Mouse (Mus musculus): Measurements from ENCODE around the gene 1700001C19Rik. TPM values are rescaled to one million over a fixed set of nuclear protein-coding genes. Genes with fewer than 3 reads are reported as not detected.
A peak's percentile ranks its signal among the peaks of the same experiment; 100 is the strongest.

Gene 1700001C19Rik
- total and polyA plus RNA-seq, 3 experiments, result 0.76 TPM; not detected in 2

DNA sequence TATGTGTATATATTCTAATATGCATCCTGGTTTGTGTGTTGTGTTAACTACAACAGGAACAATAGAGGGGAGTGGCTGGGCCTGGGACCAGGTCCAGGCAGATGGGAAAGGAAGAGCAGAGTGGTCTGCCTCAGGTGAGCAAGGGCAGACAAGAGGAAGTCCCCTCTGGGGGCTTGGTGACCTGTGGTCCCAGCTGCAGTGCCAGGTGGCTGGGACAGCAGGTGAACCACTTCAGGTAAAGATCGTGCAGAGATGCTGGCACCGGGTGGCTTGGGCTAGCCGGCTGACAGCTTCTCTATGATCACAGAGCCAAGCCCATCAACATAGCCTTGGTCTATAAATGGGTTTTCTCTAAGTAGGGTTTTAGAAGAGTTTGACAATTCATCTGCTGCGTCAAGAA is 32.9 kb upstream of the 1700001C19Rik start:
- WGBS, result 84% methylated on average over 4 of the region's 4 CpGs
- H3K27ac ChIP-seq, result no peak overlapping the region
- no peaks in the 10 kb centered on the region for H3K36me3 ChIP-seq (ENCODE audit: control insufficient read depth, insufficient read depth, low read length)
- intact Hi-C loops (cut with DNase I), result no loop called here
- no peak for TF ChIP-seq POLR2A (IDR thresholded peaks at IDR 0.05; ENCODE audit: insufficient read depth, low read depth, low read length)
- TF ChIP-seq EP300 (IDR thresholded peaks at IDR 0.05; ENCODE audit: insufficient read depth, low read depth, low read length), result no peak
- TF ChIP-seq CTCF (IDR thresholded peaks at IDR 0.05), result no peak
- H3K9ac ChIP-seq (ENCODE audit: low read depth, low read length), result no peak overlapping the region
- DNase-seq, result no peak
- H3K4me3 ChIP-seq, result no peak overlapping the region
- no peaks in the 10 kb centered on the region for H3K79me2 ChIP-seq (replicated peaks; ENCODE audit: control insufficient read depth, insufficient read depth, low read length)
- peaks cover 2% of the 10 kb centered on the region; the same call in 1 of the 2 replicates for H3K27me3 ChIP-seq (ENCODE audit: control insufficient read depth, insufficient read depth, low read length)
- no peaks in the 10 kb centered on the region for H3K4me1 ChIP-seq (ENCODE audit: control insufficient read depth, insufficient read depth, low read length)

GRCm38 (mm10) chr17:47469642-47470041 is 32.5 kb upstream of the 1700001C19Rik start:
- no peak for DNase-seq
- H3K4me1 ChIP-seq (ENCODE audit: control insufficient read depth, insufficient read depth, low read length), result no peaks in the 10 kb centered on the region
- no peak overlapping the region for H3K4me3 ChIP-seq
- H3K27ac ChIP-seq, result no peak overlapping the region
- peaks cover 2% of the 10 kb centered on the region; the same call in 1 of the 2 replicates for H3K27me3 ChIP-seq (ENCODE audit: control insufficient read depth, insufficient read depth, low read length)
- WGBS, result 97% methylated on average over 4 of the region's 4 CpGs
- TF ChIP-seq CTCF (IDR thresholded peaks at IDR 0.05), result no peak
- no peak for TF ChIP-seq POLR2A (IDR thresholded peaks at IDR 0.05; ENCODE audit: insufficient read depth, low read depth, low read length)
- TF ChIP-seq EP300 (IDR thresholded peaks at IDR 0.05; ENCODE audit: insufficient read depth, low read depth, low read length), result no peak
- H3K79me2 ChIP-seq (replicated peaks; ENCODE audit: control insufficient read depth, insufficient read depth, low read length), result no peaks in the 10 kb centered on the region
- intact Hi-C loops (cut with DNase I), result no loop called here
- no peak overlapping the region for H3K9ac ChIP-seq (ENCODE audit: low read depth, low read length)
- no peaks in the 10 kb centered on the region for H3K36me3 ChIP-seq (ENCODE audit: control insufficient read depth, insufficient read depth, low read length)

GRCm38 (mm10) chr17:47468466-47468865 is 31.3 kb upstream of the 1700001C19Rik start:
- Histone ChIP-seq H3K4me3 (peak overlapping the region; percentile 20; the same call in 1 of the 2 replicates), H3K9ac (ENCODE audit: low read depth, low read length) (peak overlapping the region; percentile 34), H3K27ac (no peak overlapping the region), H3K27me3 (ENCODE audit: control insufficient read depth, insufficient read depth, low read length) (peaks cover 2% of the 10 kb centered on the region; the same call in 1 of the 2 replicates), H3K79me2 (replicated peaks; ENCODE audit: control insufficient read depth, insufficient read depth, low read length) (no peaks in the 10 kb centered on the region), H3K4me1 (ENCODE audit: control insufficient read depth, insufficient read depth, low read length) (no peaks in the 10 kb centered on the region), H3K36me3 (ENCODE audit: control insufficient read depth, insufficient read depth, low read length) (no peaks in the 10 kb centered on the region)
- intact Hi-C loops (cut with DNase I), result no loop called here
- TF ChIP-seq POLR2A (IDR thresholded peaks at IDR 0.05; ENCODE audit: insufficient read depth, low read depth, low read length) (no peak), CTCF (IDR thresholded peaks at IDR 0.05) (peak; percentile 28; the same call in 1 of the 2 replicates), EP300 (IDR thresholded peaks at IDR 0.05; ENCODE audit: insufficient read depth, low read depth, low read length) (no peak)
- 20% methylated on average over 34 of the region's 34 CpGs for WGBS
- peak; percentile 36 to 52 for DNase-seq

DNA sequence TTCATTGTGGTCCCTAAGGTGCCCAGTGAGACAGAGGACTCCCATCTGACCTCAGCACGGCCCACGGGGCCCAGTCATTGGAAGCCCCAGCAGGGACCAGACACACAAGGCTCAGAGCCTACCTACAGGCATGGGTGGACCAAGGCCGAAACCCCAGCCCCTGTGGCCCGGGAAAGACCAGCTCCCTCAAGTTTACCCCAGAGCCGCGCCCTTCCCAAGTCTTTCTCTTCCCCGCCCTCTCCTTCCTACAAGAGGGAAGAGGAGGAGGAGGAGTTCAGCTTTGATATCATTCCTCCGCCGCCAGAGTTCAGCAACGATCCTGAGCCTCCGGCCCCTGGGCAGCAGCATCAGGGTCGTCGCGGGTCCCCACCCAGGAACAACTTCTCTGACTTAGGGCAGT is 30.9 kb upstream of the 1700001C19Rik start:
- peaks cover 2% of the 10 kb centered on the region; the same call in 1 of the 2 replicates for H3K27me3 ChIP-seq (ENCODE audit: control insufficient read depth, insufficient read depth, low read length)
- WGBS, result 35% methylated on average over 11 of the region's 14 CpGs

GRCm38 (mm10) chr17:47467659-47468058 is 30.5 kb upstream of the 1700001C19Rik start:
- Histone ChIP-seq H3K27ac (no peak overlapping the region), H3K4me1 (ENCODE audit: control insufficient read depth, insufficient read depth, low read length) (no peaks in the 10 kb centered on the region), H3K27me3 (ENCODE audit: control insufficient read depth, insufficient read depth, low read length) (peaks cover 2% of the 10 kb centered on the region; the same call in 1 of the 2 replicates), H3K36me3 (ENCODE audit: control insufficient read depth, insufficient read depth, low read length) (no peaks in the 10 kb centered on the region), H3K9ac (ENCODE audit: low read depth, low read length) (no peak overlapping the region), H3K79me2 (replicated peaks; ENCODE audit: control insufficient read depth, insufficient read depth, low read length) (no peaks in the 10 kb centered on the region), H3K4me3 (no peak overlapping the region)
- intact Hi-C loops (cut with DNase I), result no loop called here
- no peak for DNase-seq
- WGBS, result 84% methylated on average over 11 of the region's 11 CpGs
- TF ChIP-seq POLR2A (IDR thresholded peaks at IDR 0.05; ENCODE audit: insufficient read depth, low read depth, low read length), result no peak
- no peak for TF ChIP-seq CTCF (IDR thresholded peaks at IDR 0.05)
- no peak for TF ChIP-seq EP300 (IDR thresholded peaks at IDR 0.05; ENCODE audit: insufficient read depth, low read depth, low read length)

More for the DNA sequence above, 30.9 kb upstream of the 1700001C19Rik start:
- Histone ChIP-seq H3K4me3 (peak overlapping the region; percentile 20; the same call in 1 of the 2 replicates), H3K9ac (ENCODE audit: low read depth, low read length) (no peak overlapping the region; the same call in 1 of the 2 replicates), H3K4me1 (ENCODE audit: control insufficient read depth, insufficient read depth, low read length) (no peaks in the 10 kb centered on the region), H3K36me3 (ENCODE audit: control insufficient read depth, insufficient read depth, low read length) (no peaks in the 10 kb centered on the region), H3K79me2 (replicated peaks; ENCODE audit: control insufficient read depth, insufficient read depth, low read length) (no peaks in the 10 kb centered on the region), H3K27ac (no peak overlapping the region)
- no peak for TF ChIP-seq CTCF (IDR thresholded peaks at IDR 0.05)
- TF ChIP-seq POLR2A (IDR thresholded peaks at IDR 0.05; ENCODE audit: insufficient read depth, low read depth, low read length), result no peak
- TF ChIP-seq EP300 (IDR thresholded peaks at IDR 0.05; ENCODE audit: insufficient read depth, low read depth, low read length), result no peak
- no peak for DNase-seq
- intact Hi-C loops (cut with DNase I), result no loop called here

DNA sequence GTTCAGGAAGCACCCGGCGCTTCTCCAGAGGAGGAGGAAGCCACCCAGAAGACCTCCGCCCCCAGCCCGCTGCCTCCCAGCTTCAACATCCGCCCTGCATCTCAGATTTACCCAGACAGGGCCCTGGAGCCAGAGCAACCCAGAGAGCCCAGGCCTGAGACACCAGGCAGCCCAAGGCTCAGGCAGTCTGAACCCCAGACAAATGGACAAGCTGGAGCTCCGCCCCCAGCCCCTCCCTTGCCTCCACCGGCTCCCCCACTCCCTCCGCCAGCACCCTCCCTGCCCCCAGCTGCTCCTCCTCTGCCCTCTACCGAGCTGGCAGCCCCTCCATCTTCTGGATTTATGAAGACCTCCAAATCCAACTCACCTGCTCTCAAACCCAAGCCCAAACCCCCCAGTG is 29.1 kb upstream of the 1700001C19Rik start:
- intact Hi-C loops (cut with DNase I), result no loop called here
- Histone ChIP-seq H3K27me3 (ENCODE audit: control insufficient read depth, insufficient read depth, low read length) (peaks cover 2% of the 10 kb centered on the region; the same call in 1 of the 2 replicates), H3K4me1 (ENCODE audit: control insufficient read depth, insufficient read depth, low read length) (no peaks in the 10 kb centered on the region; the same call in 1 of the 2 replicates)

More for the DNA sequence above, 29.1 kb upstream of the 1700001C19Rik start:
- DNase-seq, result no peak
- TF ChIP-seq CTCF (IDR thresholded peaks at IDR 0.05) (no peak), POLR2A (IDR thresholded peaks at IDR 0.05; ENCODE audit: insufficient read depth, low read depth, low read length) (no peak), EP300 (IDR thresholded peaks at IDR 0.05; ENCODE audit: insufficient read depth, low read depth, low read length) (no peak)
- H3K9ac ChIP-seq (ENCODE audit: low read depth, low read length), result no peak overlapping the region
- no peak overlapping the region for H3K27ac ChIP-seq
- H3K4me3 ChIP-seq, result no peak overlapping the region
- H3K36me3 ChIP-seq (ENCODE audit: control insufficient read depth, insufficient read depth, low read length), result no peaks in the 10 kb centered on the region
- no peaks in the 10 kb centered on the region for H3K79me2 ChIP-seq (replicated peaks; ENCODE audit: control insufficient read depth, insufficient read depth, low read length)
- 60% methylated on average over 9 of the region's 9 CpGs for WGBS

Measured in heart, adult 2 months (tissue).